Mouse (Mus musculus) embryo, embryonic 9.5 days (tissue): ENCODE data around the gene Lpgat1.

Source experiments
- DNase-seq: peaks from one replicate; pipeline ENCODE4 v3.0.0-alpha.2; 2017; ENCODE audit errors: extremely low spot score

Gene Lpgat1

DNA sequence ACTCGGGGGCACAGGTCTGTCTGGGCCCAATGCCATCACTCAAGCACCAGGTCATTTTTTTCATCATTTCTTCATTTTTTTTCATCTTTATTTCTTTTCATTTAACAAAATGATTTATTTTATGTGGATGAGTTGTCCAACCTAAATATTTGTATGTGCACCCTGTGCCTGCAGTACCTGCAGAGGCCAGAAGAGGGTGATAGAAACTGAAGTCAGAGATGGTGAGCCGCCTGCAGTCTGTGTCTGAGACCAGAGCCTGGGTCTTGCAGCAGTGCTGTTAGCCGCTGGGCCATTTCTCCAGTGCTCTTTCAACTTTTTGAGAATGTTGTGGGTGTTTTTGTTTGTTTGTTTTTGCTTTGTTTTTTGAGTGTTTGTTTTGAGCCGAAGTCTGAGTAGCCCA is 89.1 kb downstream of the Lpgat1 start:
- DNase-seq = no peak

- no peak for DNase-seq
These were observed 90.3 kb downstream of the Lpgat1 start for GRCm38 (mm10) chr1:191807979-191808378.

DNA sequence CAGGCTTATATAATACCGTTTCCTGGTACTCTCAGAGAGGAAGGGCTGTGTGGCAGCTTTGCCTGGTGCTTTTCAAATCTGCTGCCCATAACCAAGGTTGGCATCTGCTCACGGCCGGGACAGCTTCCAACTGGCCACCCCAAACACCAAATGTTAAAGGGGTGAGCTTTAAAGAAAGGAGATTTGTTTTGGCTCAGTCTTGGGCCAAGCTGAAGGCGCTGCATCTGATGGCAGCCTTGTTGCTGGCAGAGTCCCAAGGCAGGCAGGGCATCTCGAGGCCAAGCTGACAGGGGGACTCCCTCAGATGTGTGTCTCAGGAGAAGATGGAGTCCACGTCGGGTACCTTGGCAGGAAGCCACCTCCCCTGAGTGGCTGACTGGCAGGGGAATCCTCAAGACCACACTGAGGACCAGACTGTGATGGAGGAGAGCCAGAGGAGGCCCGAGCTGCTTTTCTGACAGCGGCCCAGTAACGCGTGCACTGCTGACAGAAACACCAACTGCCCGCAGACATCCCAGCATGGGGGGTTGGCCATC is 91.1 kb downstream of the Lpgat1 start:
- DNase-seq = no peak

- DNase-seq = no peak
These were observed 94.1 kb downstream of the Lpgat1 start for GRCm38 (mm10) chr1:191811774-191812173.

DNA sequence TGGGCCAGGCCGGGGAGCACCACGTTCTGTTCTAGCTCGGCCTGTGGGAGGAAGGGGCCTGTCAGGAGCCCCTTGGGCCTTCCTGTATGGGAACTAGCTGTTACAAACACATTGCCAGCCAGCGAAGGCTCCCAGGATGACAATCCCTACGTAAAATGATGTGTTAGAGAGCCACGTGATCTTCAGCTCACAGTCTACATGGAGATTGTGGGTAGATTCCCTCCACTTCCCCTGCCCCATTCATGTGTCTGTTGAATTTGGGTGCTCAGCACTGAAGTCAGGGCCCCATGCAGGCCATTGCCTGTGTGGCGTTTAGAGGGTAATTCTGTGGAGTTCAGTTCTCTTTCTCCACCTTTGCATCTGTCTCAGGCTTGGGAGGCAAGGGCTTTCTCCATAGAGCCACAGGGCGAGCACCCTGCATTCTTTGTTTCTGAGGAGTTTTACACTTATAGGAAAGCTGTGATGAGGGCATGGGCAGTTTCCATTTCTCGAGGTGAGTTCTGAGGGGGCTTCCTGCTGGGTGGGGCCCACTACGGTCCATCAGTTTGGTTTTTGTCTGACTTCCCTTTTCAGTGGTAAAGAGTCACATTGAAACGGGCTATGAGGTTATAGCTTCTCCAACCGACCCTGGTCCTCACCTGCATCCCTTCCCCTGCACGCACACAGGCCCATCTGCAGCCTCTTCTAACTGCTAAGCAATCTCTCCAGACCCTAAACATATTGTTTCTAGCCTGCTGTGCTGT is 95.5 kb downstream of the Lpgat1 start:
- no peak for DNase-seq

DNA sequence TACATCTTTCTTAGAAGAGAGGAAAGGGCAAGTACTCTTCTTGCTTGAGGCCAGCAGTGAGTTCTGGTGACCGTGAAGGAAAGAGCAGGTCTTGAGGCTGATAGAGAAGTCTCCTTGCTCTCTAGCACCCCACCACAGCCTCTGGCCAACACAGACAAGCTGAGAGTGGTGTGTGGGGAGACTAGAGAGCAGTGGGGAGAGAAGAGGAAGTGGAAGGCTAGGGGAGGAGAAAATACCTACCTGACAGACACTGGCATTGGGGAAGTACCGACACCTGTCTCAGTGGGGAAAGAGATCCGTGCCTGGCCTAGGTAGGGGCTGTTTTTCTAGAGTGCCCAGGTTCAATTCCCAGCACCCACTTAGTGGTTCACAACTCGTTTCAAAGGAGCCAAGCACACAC is 96.6 kb downstream of the Lpgat1 start:
- DNase-seq = no peak

- no peak for DNase-seq
These were observed 97.3 kb downstream of the Lpgat1 start for GRCm38 (mm10) chr1:191814935-191815334.

- DNase-seq = no peak
These were observed 99.0 kb downstream of the Lpgat1 start for GRCm38 (mm10) chr1:191816596-191816995.

GRCm38 (mm10) chr1:191817418-191818144 is 99.9 kb downstream of the Lpgat1 start:
- peak; percentile 85 for DNase-seq

DNA sequence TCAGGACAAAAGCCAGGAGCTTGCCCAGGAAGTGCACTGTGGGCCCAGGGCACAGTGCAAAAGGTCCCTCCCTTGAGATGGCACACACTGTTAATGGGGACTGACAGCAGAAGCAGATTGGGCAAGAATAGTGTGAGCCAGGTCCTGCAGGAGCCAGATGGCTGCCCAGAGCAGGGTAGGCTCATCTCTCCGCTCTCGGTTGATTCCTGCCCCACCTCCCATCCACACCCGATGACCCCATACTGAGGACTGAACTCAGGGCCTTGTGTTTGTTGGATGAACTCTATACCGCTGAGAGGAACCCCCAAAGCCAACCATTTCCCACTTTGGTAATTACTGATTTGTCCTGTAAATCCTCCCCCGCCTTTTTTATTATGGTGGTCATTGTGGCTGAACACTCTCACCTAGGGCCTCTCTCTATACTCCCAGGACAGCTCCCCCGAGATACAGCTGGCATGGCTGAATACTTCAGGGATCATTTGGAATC is 100.6 kb downstream of the Lpgat1 start:
- DNase-seq = no peak

DNA sequence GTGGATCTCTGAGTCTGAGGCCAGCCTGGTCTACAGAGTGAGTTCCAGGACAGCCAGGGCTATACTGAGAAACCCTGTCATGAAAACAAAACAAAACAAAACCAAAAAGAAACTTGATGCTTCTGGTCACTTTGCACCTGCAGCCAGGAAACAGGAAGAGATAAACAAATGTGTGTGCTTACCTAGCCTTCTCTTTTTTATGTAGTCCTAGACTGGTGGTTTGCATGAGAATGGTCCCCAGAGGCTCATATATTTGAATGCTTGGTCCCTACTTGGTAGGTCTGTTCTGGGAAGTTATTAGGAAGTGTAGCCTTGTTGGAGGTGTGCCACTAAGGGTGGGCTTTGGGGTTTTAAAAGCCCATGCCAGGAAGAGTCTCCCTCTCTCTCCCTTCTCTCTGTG is 101.4 kb downstream of the Lpgat1 start:
- DNase-seq = no peak

DNA sequence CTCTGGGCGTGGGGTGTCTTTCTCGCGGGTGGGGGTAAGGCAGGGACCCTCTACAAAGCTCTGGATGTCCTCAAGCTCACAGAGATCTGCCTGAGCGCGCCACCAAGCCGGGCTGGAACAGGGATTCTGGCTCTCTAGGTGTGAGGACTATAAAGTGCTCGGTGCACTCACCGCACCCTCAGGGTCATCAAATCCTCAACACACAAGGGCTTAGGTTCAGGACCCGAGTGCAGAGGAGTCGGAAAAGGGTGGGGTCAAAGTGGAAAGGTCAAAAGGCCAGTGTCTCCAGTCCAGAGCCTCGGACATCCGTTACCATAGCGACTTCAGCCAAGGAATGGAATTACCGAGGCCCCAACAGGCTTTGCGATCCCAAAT is 103.3 kb downstream of the Lpgat1 start:
- DNase-seq = no peak

- peak; percentile 97 for DNase-seq
These were observed 103.9 kb downstream of the Lpgat1 start, which contains the start of gene Nek2 for GRCm38 (mm10) chr1:191821326-191822091. TSS of gene Nek2 (plus strand) at chr1:191821444.

- no peak for DNase-seq
These were observed 111.5 kb downstream of the Lpgat1 start for GRCm38 (mm10) chr1:191829124-191829523.

DNA sequence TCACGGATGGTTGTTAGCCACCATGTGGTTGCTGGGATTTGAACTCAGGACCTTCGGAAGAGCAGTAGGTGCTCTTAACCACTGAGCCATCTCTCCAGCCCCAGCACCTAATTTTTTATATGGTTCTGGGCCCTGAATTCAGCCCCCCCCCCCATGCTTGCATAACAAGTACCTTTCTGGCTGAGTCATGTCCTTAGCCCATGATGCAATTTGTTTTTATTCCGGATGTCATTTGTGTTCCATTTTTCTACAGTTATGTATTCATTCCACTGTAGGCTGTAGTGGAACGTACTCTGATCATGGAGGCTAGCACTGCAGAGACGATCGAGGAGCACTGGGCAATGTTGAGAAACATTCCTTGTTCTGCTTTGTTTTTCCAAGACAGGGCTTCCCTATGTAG is 115.8 kb downstream of the Lpgat1 start:
- DNase-seq = no peak
